Mouse (Mus musculus) testis, adult 2 months (tissue): ENCODE data around the gene Klhdc7a.

Experiments
- CTCF ChIP-seq: fragments of 200-500 bp; IDR thresholded peaks from 2 replicates; pipeline ENCODE4 v1.5.1; 2012; ENCODE audit warnings: low read depth, mild to moderate bottlenecking, inconsistent platforms, low read length, moderate library complexity; ENCODE audit not compliant: control insufficient read depth, insufficient read depth, insufficient replicate concordance
- POLR2A ChIP-seq: fragments of 200-500 bp; IDR thresholded peaks from 2 replicates; pipeline ENCODE4 v1.6.1; 2012; ENCODE audit warnings: low read depth, mild to moderate bottlenecking, inconsistent platforms, low read length, moderate library complexity; ENCODE audit not compliant: control insufficient read depth

- TF ChIP-seq CTCF (no peak), POLR2A (no peak)
Measured at GRCm38 (mm10) chr4:139948591-139948990, 19.2 kb downstream of the Klhdc7a start.
